21 mouse cellular contexts compared by ENCODE assay signal in the genomic region with DNA sequence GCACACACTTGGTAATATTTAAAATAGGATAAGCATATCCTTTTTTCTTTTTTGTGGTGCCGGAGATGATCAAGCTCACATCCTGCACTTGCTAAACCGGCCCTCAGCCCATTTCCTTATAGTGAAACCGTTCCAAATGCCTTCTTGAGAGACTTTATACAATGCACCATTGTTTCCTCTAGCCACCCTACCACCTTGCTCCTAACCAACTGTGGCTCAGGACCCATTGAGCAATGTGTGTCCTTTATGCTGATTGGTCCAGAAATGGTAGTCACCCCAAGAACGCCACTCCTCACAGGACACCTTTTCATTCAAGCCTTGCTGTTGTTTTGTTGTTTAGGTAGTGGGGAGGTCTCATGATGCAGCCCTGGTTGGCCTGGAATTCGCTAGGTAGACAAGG.
DNase-seq lines count a peak whose midpoint lies in the region; ATAC-seq and TF ChIP-seq lines count a peak whose summit lies in the region.
"Had no signal": no experiment of that assay in that cellular context is flagged by ENCODE, and none has a peak within 500 bp of the region (broad histone marks: within the 10 kb centered on the region; RNA-seq: fewer than 3 reads in every experiment).

No protein-coding gene starts in this region.

- 74% methylated on average over 5 of the region's 5 CpGs for WGBS in heart, embryonic 15.5 days
- 82% methylated on average over 5 of the region's 5 CpGs for whole genome bisulfite sequencing in kidney, embryonic 15.5 days
- 67% methylated on average over 5 of the region's 5 CpGs for WGBS in stomach, postnatal 0 days

- H3K27me3 ChIP-seq in heart, embryonic 15.5 days: no peaks in the 10 kb centered on the region
- H3K27me3 ChIP-seq in kidney, embryonic 15.5 days: no peaks in the 10 kb centered on the region
- no peaks in the 10 kb centered on the region for H3K27me3 ChIP-seq in megakaryocyte, embryonic 14.5 days (replicated peaks)
- no peaks in the 10 kb centered on the region for H3K27me3 ChIP-seq in stomach, postnatal 0 days (ENCODE audit: control insufficient read depth, insufficient read depth, low read length)
- H3K27me3 ChIP-seq: CH12.LX; embryonic facial prominence, embryonic 13.5 days; liver, embryonic 13.5 days had no signal

- H3K27ac ChIP-seq in heart, embryonic 15.5 days: peak overlapping the region; percentile 70
- no peak overlapping the region for H3K27ac ChIP-seq in kidney, embryonic 15.5 days
- H3K27ac ChIP-seq in stomach, postnatal 0 days (replicated peaks): peak overlapping the region; percentile 40; the same call in 1 of the 2 replicates
- H3K27ac ChIP-seq: embryonic facial prominence, embryonic 13.5 days; hindbrain, embryonic 14.5 days; limb, embryonic 10.5 days; liver, embryonic 13.5 days; midbrain, embryonic 10.5 days had no signal

- ATAC-seq in heart, embryonic 15.5 days (replicated peaks; ENCODE audit: insufficient number of reproducible peaks, insufficient read depth, low FRiP score, low read depth): no peak
- no peak for ATAC-seq in kidney, embryonic 15.5 days (replicated peaks; ENCODE audit: low FRiP score)
- ATAC-seq in megakaryocyte, adult 5-6 weeks (ENCODE audit: poor library complexity, severe bottlenecking): no peak
- ATAC-seq in stomach, postnatal 0 days (ENCODE audit: low FRiP score, low TSS enrichment): no peak
- ATAC-seq in megakaryocyte-erythroid progenitor cell, adult 5-6 weeks (replicated peaks; ENCODE audit: low FRiP score, low TSS enrichment, poor library complexity, severe bottlenecking): no peak
- ATAC-seq: forebrain, embryonic 14.5 days had no signal

- no peak overlapping the region for H3K9ac ChIP-seq in heart, embryonic 15.5 days
- H3K9ac ChIP-seq in kidney, embryonic 15.5 days: no peak overlapping the region
- H3K9ac ChIP-seq in stomach, postnatal 0 days (ENCODE audit: low read length): no peak overlapping the region
- H3K9ac ChIP-seq: embryonic facial prominence, embryonic 13.5 days; hindbrain, embryonic 14.5 days; liver, embryonic 13.5 days had no signal

- H3K9me3 ChIP-seq in heart, embryonic 15.5 days (replicated peaks): no peaks in the 10 kb centered on the region
- H3K9me3 ChIP-seq in kidney, embryonic 15.5 days (replicated peaks): no peaks in the 10 kb centered on the region
- H3K9me3 ChIP-seq in megakaryocyte, embryonic 14.5 days: no peaks in the 10 kb centered on the region
- no peaks in the 10 kb centered on the region for H3K9me3 ChIP-seq in stomach, postnatal 0 days (ENCODE audit: control insufficient read depth, low read length)
- H3K9me3 ChIP-seq: embryonic facial prominence, embryonic 13.5 days; limb, embryonic 10.5 days; liver, embryonic 13.5 days; midbrain, embryonic 10.5 days had no signal

- no peak for TF ChIP-seq CTCF in stomach, postnatal 0 days (IDR thresholded peaks at IDR 0.05; ENCODE audit: low read depth)

- H3K4me2 ChIP-seq in heart, embryonic 15.5 days: no peak overlapping the region
- H3K4me2 ChIP-seq in kidney, embryonic 15.5 days: no peak overlapping the region
- H3K4me2 ChIP-seq in stomach, postnatal 0 days (replicated peaks; ENCODE audit: low read depth): no peak overlapping the region
- H3K4me2 ChIP-seq: embryonic facial prominence, embryonic 13.5 days; hindbrain, embryonic 14.5 days; liver, embryonic 13.5 days had no signal

- no peak for TF ChIP-seq EP300 in stomach, postnatal 0 days (optimal IDR thresholded peaks at IDR 0.05)

- H3K36me3 ChIP-seq in heart, embryonic 15.5 days: no peaks in the 10 kb centered on the region
- H3K36me3 ChIP-seq in kidney, embryonic 15.5 days: no peaks in the 10 kb centered on the region
- no peaks in the 10 kb centered on the region for H3K36me3 ChIP-seq in megakaryocyte, embryonic 14.5 days (replicated peaks; ENCODE audit: low read length)
- no peaks in the 10 kb centered on the region for H3K36me3 ChIP-seq in stomach, postnatal 0 days (ENCODE audit: control insufficient read depth, insufficient read depth, low read length)
- H3K36me3 ChIP-seq: embryonic facial prominence, embryonic 13.5 days; limb, embryonic 10.5 days; liver, embryonic 13.5 days; midbrain, embryonic 10.5 days had no signal

- no peak for DNase-seq in heart, adult 18-20 months
- peak; percentile 18 for DNase-seq in kidney, postnatal 14 days
- DNase-seq in stomach, postnatal 0 days (ENCODE audit: low spot score): no peak
- DNase-seq: adrenal gland, postnatal 14 days; cerebellum, adult 11 months; cerebellum, postnatal 10 days; liver, embryonic 13.5 days; retina, postnatal 1 day; right cerebral cortex, postnatal 4 days; thymus, postnatal 14 days had no signal

- peaks cover 16% of the 10 kb centered on the region for H3K4me1 ChIP-seq in heart, embryonic 15.5 days (replicated peaks)
- 0 out of 2 replicates have a peak, but pooled peaks cover 4% of the 10 kb centered on the region for H3K4me1 ChIP-seq in kidney, embryonic 15.5 days
- H3K4me1 ChIP-seq in megakaryocyte, embryonic 14.5 days: peaks cover 61% of the 10 kb centered on the region
- no peaks in the 10 kb centered on the region for H3K4me1 ChIP-seq in stomach, postnatal 0 days (replicated peaks; ENCODE audit: control insufficient read depth, insufficient read depth)
- H3K4me1 ChIP-seq: embryonic facial prominence, embryonic 13.5 days; limb, embryonic 10.5 days had no signal

- no peak overlapping the region for H3K4me3 ChIP-seq in heart, embryonic 15.5 days
- H3K4me3 ChIP-seq in kidney, embryonic 15.5 days (replicated peaks): no peak overlapping the region
- peak overlapping the region; percentile 57 for H3K4me3 ChIP-seq in megakaryocyte, embryonic 14.5 days (replicated peaks)
- H3K4me3 ChIP-seq in stomach, postnatal 0 days (ENCODE audit: low read depth, low read length): no peak overlapping the region
- H3K4me3 ChIP-seq: embryonic facial prominence, embryonic 13.5 days; limb, embryonic 10.5 days; liver, embryonic 13.5 days; midbrain, embryonic 10.5 days had no signal
